Mouse (Mus musculus) intestine, embryonic 14.5 days (tissue): Measurements from ENCODE around the gene Syt7. TPM values are rescaled to one million over a fixed set of nuclear protein-coding genes. Genes with fewer than 3 reads are reported as not detected.

ENCODE experiments used
- ATAC-seq: fragments of 200-750 bp; cut with Nextera tagmentation; replicated peaks from 2 replicates; pipeline ENCODE4 v1.8.0; 2017; ENCODE audit warnings: low read depth, moderate number of reproducible peaks, moderate TSS enrichment, moderate library complexity; ENCODE audit not compliant: low FRiP score, low TSS enrichment
- DNase-seq: peaks from one replicate; pipeline ENCODE4 v3.0.0-alpha.2; 2018; ENCODE audit warnings: low spot score
- H3K27ac ChIP-seq: fragments of 300-500 bp; sonication (generic); 2 replicates; pipeline ENCODE4 v1.5.1; 2014; ENCODE audit warnings: low read depth, mild to moderate bottlenecking, control low read depth
- H3K27me3 ChIP-seq: fragments of 300-500 bp; sonication (generic); replicated peaks from 2 replicates; pipeline ENCODE4 v1.6.1; 2014; ENCODE audit warnings: low read length, control low read depth; ENCODE audit not compliant: control insufficient read depth, insufficient read depth
- H3K36me3 ChIP-seq: fragments of 300-500 bp; sonication (generic); 2 replicates; pipeline ENCODE4 v1.6.1; 2014; ENCODE audit warnings: low read length, control low read depth; ENCODE audit not compliant: control insufficient read depth, insufficient read depth
- H3K4me1 ChIP-seq: fragments of 300-500 bp; sonication (generic); replicated peaks from 2 replicates; pipeline ENCODE4 v1.6.1; 2014; ENCODE audit warnings: low read length, control low read depth, mixed read lengths; ENCODE audit not compliant: control insufficient read depth, insufficient read depth
- H3K4me2 ChIP-seq: fragments of 300-500 bp; sonication (generic); 2 replicates; pipeline ENCODE4 v1.6.1; 2014; ENCODE audit warnings: low read length
- H3K4me3 ChIP-seq: fragments of 300-500 bp; sonication (generic); 2 replicates; pipeline ENCODE4 v1.5.1; 2014; ENCODE audit warnings: low read depth, low read length, control low read depth, mixed read lengths
- H3K9ac ChIP-seq: fragments of 300-500 bp; sonication (generic); 2 replicates; pipeline ENCODE4 v1.6.1; 2014; ENCODE audit warnings: mild to moderate bottlenecking, low read length
- H3K9me3 ChIP-seq: fragments of 300-500 bp; sonication (generic); 2 replicates; pipeline ENCODE4 v1.6.1; 2016; ENCODE audit warnings: low read length, control low read depth; ENCODE audit not compliant: control insufficient read depth
- WGBS: fragments of 180-500 bp; shearing (Covaris S2); extraction: QIAGEN DNeasy Blood & Tissue Kit; methylation state at CpG from one replicate; pipeline ENCODE4 v1.1.7; 2014; 5-methylcytosine and 5-hydroxymethylcytosine counted together
- polyA plus RNA-seq: library from polyadenylated mRNA; unstranded; fragments of >200 nt; fragmentation: Nextera tagmentation; extraction: Ambion mirVana; gene quantifications from 2 replicates; pipeline ENCODE4 v1.2.1, GENCODE M21; 2014

Syt7 gene
- polyA plus RNA-seq, 1 experiment from 2014 or later, result 1.5 TPM

GRCm38 (mm10) chr19:10403593-10404380, 14.9 kb downstream of the Syt7 start:
- Histone ChIP-seq H3K9ac (no peak overlapping the region), H3K27me3 (no peaks in the 10 kb centered on the region), H3K4me3 (no peak overlapping the region), H3K9me3 (no peaks in the 10 kb centered on the region), H3K4me1 (no peaks in the 10 kb centered on the region), H3K36me3 (no peaks in the 10 kb centered on the region), H3K27ac (no peak overlapping the region), H3K4me2 (no peak overlapping the region)
- ATAC-seq (no peak), DNase-seq (no peak)
- 73% methylated on average over 10 of the region's 10 CpGs for WGBS

- Histone ChIP-seq H3K4me1 (no peaks in the 10 kb centered on the region), H3K27me3 (no peaks in the 10 kb centered on the region), H3K4me2 (no peak overlapping the region), H3K4me3 (no peak overlapping the region), H3K36me3 (no peaks in the 10 kb centered on the region), H3K27ac (no peak overlapping the region), H3K9me3 (no peaks in the 10 kb centered on the region), H3K9ac (no peak overlapping the region)
- ATAC-seq (no peak), DNase-seq (no peak)
- WGBS, result 72% methylated on average over 10 of the region's 10 CpGs
Observed at GRCm38 (mm10) chr19:10404424-10404823, 15.5 kb downstream of the Syt7 start.

GRCm38 (mm10) chr19:10404911-10405310, 16.0 kb downstream of the Syt7 start:
- H3K4me1 ChIP-seq, result no peaks in the 10 kb centered on the region
- no peak for ATAC-seq
- H3K9me3 ChIP-seq, result no peaks in the 10 kb centered on the region
- no peak overlapping the region for H3K27ac ChIP-seq
- DNase-seq, result no peak
- no peak overlapping the region for H3K4me2 ChIP-seq
- no peak overlapping the region for H3K4me3 ChIP-seq
- H3K36me3 ChIP-seq, result no peaks in the 10 kb centered on the region
- no peak overlapping the region for H3K9ac ChIP-seq
- 47% methylated on average over 2 of the region's 2 CpGs for WGBS
- H3K27me3 ChIP-seq, result no peaks in the 10 kb centered on the region

GRCm38 (mm10) chr19:10413701-10414242, 24.9 kb downstream of the Syt7 start:
- Histone ChIP-seq H3K9ac (no peak overlapping the region), H3K27ac (no peak overlapping the region), H3K4me1 (peaks cover 3% of the 10 kb centered on the region; the same call in 1 of the 2 replicates), H3K9me3 (no peaks in the 10 kb centered on the region), H3K27me3 (no peaks in the 10 kb centered on the region), H3K4me3 (peak overlapping the region; percentile 28), H3K4me2 (peak overlapping the region; percentile 51), H3K36me3 (no peaks in the 10 kb centered on the region)
- ATAC-seq (peak; percentile 88), DNase-seq (peak; percentile 77)
- 1% methylated on average over 19 of the region's 19 CpGs for WGBS

- Histone ChIP-seq H3K9ac (no peak overlapping the region), H3K4me3 (no peak overlapping the region), H3K36me3 (no peaks in the 10 kb centered on the region), H3K4me1 (peaks cover 3% of the 10 kb centered on the region; the same call in 1 of the 2 replicates), H3K9me3 (no peaks in the 10 kb centered on the region), H3K27me3 (no peaks in the 10 kb centered on the region), H3K27ac (no peak overlapping the region), H3K4me2 (no peak overlapping the region)
- 78% methylated on average over 5 of the region's 5 CpGs for WGBS
- DNase-seq (no peak), ATAC-seq (no peak)
Observed at GRCm38 (mm10) chr19:10415508-10415907, 26.6 kb downstream of the Syt7 start.

- Histone ChIP-seq H3K4me3 (no peak overlapping the region), H3K4me2 (no peak overlapping the region), H3K4me1 (peaks cover 10% of the 10 kb centered on the region), H3K9me3 (no peaks in the 10 kb centered on the region), H3K9ac (no peak overlapping the region), H3K36me3 (no peaks in the 10 kb centered on the region), H3K27ac (no peak overlapping the region), H3K27me3 (no peaks in the 10 kb centered on the region)
- 33% methylated on average over 8 of the region's 8 CpGs for WGBS
- DNase-seq (no peak), ATAC-seq (no peak)
Observed at GRCm38 (mm10) chr19:10416889-10417288, 28.0 kb downstream of the Syt7 start.

GRCm38 (mm10) chr19:10417436-10417835, 28.5 kb downstream of the Syt7 start:
- Histone ChIP-seq H3K9me3 (no peaks in the 10 kb centered on the region), H3K27ac (no peak overlapping the region), H3K27me3 (no peaks in the 10 kb centered on the region), H3K36me3 (no peaks in the 10 kb centered on the region), H3K4me1 (peaks cover 15% of the 10 kb centered on the region), H3K4me3 (no peak overlapping the region), H3K9ac (no peak overlapping the region), H3K4me2 (no peak overlapping the region)
- DNase-seq, result no peak
- ATAC-seq, result no peak
- WGBS, result 71% methylated on average over 12 of the region's 12 CpGs

- Histone ChIP-seq H3K9me3 (no peaks in the 10 kb centered on the region), H3K4me3 (peak overlapping the region; percentile 27), H3K27me3 (no peaks in the 10 kb centered on the region), H3K9ac (peak overlapping the region; percentile 32; the same call in 1 of the 2 replicates), H3K4me2 (peak overlapping the region; percentile 60), H3K4me1 (peaks cover 45% of the 10 kb centered on the region), H3K36me3 (no peaks in the 10 kb centered on the region), H3K27ac (no peak overlapping the region)
- DNase-seq, result no peak
- 5% methylated on average over 51 of the region's 53 CpGs for WGBS
- no peak for ATAC-seq
Observed at GRCm38 (mm10) chr19:10421986-10422976, 33.4 kb downstream of the Syt7 start.
